Mouse (Mus musculus): ENCODE measurements around the gene Tprkb.
A peak's percentile ranks its signal among the peaks of the same experiment; 100 is the strongest.
"Not testable (repeated sequence)": the region's sequence is repeated elsewhere in the genome, so short reads cannot be mapped to it uniquely, and the experiment has no call there.

Tprkb gene

GRCm38 (mm10) chr6:85916596-85916995, 4.9 kb downstream of the Tprkb start:
- DNase-seq: no peak

- not testable (repeated sequence) for DNase-seq
These were observed 6.7 kb downstream of the Tprkb start for GRCm38 (mm10) chr6:85918341-85918740.

- DNase-seq: no peak
These were observed 7.7 kb downstream of the Tprkb start for GRCm38 (mm10) chr6:85919401-85919800.

- no peak for DNase-seq
These were observed 12.0 kb downstream of the Tprkb start for GRCm38 (mm10) chr6:85923643-85924042.

GRCm38 (mm10) chr6:85926709-85927108, 15.0 kb downstream of the Tprkb start:
- no peak for DNase-seq

GRCm38 (mm10) chr6:85927476-85928464, 16.1 kb downstream of the Tprkb start:
- no peak for DNase-seq

GRCm38 (mm10) chr6:85929312-85929711, 17.6 kb downstream of the Tprkb start:
- no peak for DNase-seq

GRCm38 (mm10) chr6:85934047-85934446, 22.4 kb downstream of the Tprkb start:
- no peak for DNase-seq

GRCm38 (mm10) chr6:85935646-85936045, 24.0 kb downstream of the Tprkb start:
- DNase-seq: no peak

- peak; percentile 90 for DNase-seq
These were observed 25.1 kb downstream of the Tprkb start for GRCm38 (mm10) chr6:85936508-85937465.

GRCm38 (mm10) chr6:85938701-85939100, 27.0 kb downstream of the Tprkb start:
- DNase-seq: no peak

GRCm38 (mm10) chr6:85942469-85942868, 30.8 kb downstream of the Tprkb start:
- DNase-seq: no peak

GRCm38 (mm10) chr6:85948549-85948948, 36.9 kb downstream of the Tprkb start:
- no peak for DNase-seq

- no peak for DNase-seq
These were observed 45.9 kb downstream of the Tprkb start for GRCm38 (mm10) chr6:85957581-85957980.

- peak; percentile 96 to 97 for DNase-seq
These were observed 49.7 kb downstream of the Tprkb start, which contains the start of gene Dusp11 for GRCm38 (mm10) chr6:85961101-85962091. Gene Dusp11 (minus strand): TSS chr6:85961667.

- DNase-seq: not testable (repeated sequence)
These were observed 54.4 kb downstream of the Tprkb start for GRCm38 (mm10) chr6:85966081-85966480.

- DNase-seq: no peak
These were observed 55.0 kb downstream of the Tprkb start for GRCm38 (mm10) chr6:85966686-85967085.

- DNase-seq: no peak
These were observed 58.2 kb downstream of the Tprkb start for GRCm38 (mm10) chr6:85969889-85970288.

- DNase-seq: no peak
These were observed 61.0 kb downstream of the Tprkb start for GRCm38 (mm10) chr6:85972699-85973098.

GRCm38 (mm10) chr6:85973336-85973735, 61.7 kb downstream of the Tprkb start:
- DNase-seq: no peak

- peak; percentile 39 to 71 for DNase-seq
These were observed 63.4 kb downstream of the Tprkb start for GRCm38 (mm10) chr6:85974941-85975617.
